Mouse (Mus musculus): ENCODE measurements at regions not wholly inside any gene's neighbourhood (a gene's known extent, or its start where the extent isn't known, plus 50 kb on each side); places are given as distances from the start of the nearest gene placed in this dataset.

DNA sequence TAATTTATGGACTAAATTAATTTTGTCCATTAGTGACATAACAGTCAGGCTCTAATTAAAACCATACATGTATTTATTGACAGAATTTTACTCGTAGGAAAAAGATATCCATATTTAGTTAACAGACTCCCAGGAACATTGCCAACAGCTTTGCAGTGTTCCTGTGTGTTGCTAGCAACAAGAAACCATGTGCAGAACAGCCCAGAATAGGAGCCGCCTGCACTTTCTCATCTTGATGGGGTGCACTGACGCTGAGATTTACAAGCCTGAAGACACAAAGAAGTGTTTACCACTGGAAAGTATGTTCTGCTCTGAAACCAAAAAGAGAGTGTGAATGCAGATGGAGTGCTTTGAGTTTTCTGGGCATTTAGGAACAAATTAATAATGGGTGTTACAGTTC, 118.5 kb upstream of the Rgs1 start:
- H3K4me1 ChIP-seq (ENCODE audit: control insufficient read depth in 1 of 2, insufficient read depth in 2 of 2, low read length in 2 of 2): no peaks in the 10 kb centered on the region
- no peak overlapping the region for H3K9ac ChIP-seq (ENCODE audit: control insufficient read depth, low read depth, low read length, poor library complexity, severe bottlenecking)
- H3K9me3 ChIP-seq (replicated peaks; ENCODE audit: insufficient read depth, low read length): no peaks in the 10 kb centered on the region
- no peaks in the 10 kb centered on the region for H3K79me2 ChIP-seq (ENCODE audit: control insufficient read depth, insufficient read depth, low read length, poor library complexity)
- no peaks in the 10 kb centered on the region for H3K36me3 ChIP-seq (ENCODE audit: control insufficient read depth in 1 of 2, insufficient read depth in 2 of 2, low read length in 2 of 2)
- no peak overlapping the region for H3K27ac ChIP-seq (ENCODE audit: control insufficient read depth, low read depth, low read length)
- H3K27me3 ChIP-seq (ENCODE audit: control insufficient read depth in 1 of 2, insufficient read depth in 2 of 2, low read length in 2 of 2): no peaks in the 10 kb centered on the region
- no peak overlapping the region for H3K4me3 ChIP-seq (ENCODE audit: control insufficient read depth in 1 of 2, insufficient read depth in 1 of 2, low read depth in 2 of 2, low read length in 2 of 2)
- DNase-seq (ENCODE audit: low read depth, low spot score): no peak
- TF ChIP-seq POLR2A (IDR thresholded peaks at IDR 0.05; ENCODE audit: control insufficient read depth in 1 of 2, insufficient read depth in 1 of 2, low read depth in 1 of 2, low read length in 2 of 2, poor library complexity in 1 of 2) (no peak), NELFE (IDR thresholded peaks at IDR 0.05; ENCODE audit: low read depth, low read length) (no peak), MAX (IDR thresholded peaks at IDR 0.05; ENCODE audit: low read length) (no peak), MEF2A (IDR thresholded peaks at IDR 0.05; ENCODE audit: extremely low read depth, insufficient replicate concordance, low read depth, low read length, poor library complexity, severe bottlenecking) (no peak), RCOR1 (IDR thresholded peaks at IDR 0.05; ENCODE audit: low read depth, low read length) (no peak), ETS1 (IDR thresholded peaks at IDR 0.05; ENCODE audit: low read depth, low read length) (no peak), POLR2AphosphoS5 (IDR thresholded peaks at IDR 0.05; ENCODE audit: borderline replicate concordance, low read depth, low read length) (no peak), KAT2A (conservative IDR thresholded peaks at IDR 0.05; ENCODE audit: low read depth, low read length) (no peak), BHLHE40 (IDR thresholded peaks at IDR 0.05; ENCODE audit: borderline replicate concordance, low read depth, low read length) (no peak), HCFC1 (IDR thresholded peaks at IDR 0.05; ENCODE audit: low read depth, low read length) (no peak), JUND (IDR thresholded peaks at IDR 0.05; ENCODE audit: low read depth, low read length) (no peak), SMC3 (IDR thresholded peaks at IDR 0.05; ENCODE audit: low read depth, low read length) (no peak)

DNA sequence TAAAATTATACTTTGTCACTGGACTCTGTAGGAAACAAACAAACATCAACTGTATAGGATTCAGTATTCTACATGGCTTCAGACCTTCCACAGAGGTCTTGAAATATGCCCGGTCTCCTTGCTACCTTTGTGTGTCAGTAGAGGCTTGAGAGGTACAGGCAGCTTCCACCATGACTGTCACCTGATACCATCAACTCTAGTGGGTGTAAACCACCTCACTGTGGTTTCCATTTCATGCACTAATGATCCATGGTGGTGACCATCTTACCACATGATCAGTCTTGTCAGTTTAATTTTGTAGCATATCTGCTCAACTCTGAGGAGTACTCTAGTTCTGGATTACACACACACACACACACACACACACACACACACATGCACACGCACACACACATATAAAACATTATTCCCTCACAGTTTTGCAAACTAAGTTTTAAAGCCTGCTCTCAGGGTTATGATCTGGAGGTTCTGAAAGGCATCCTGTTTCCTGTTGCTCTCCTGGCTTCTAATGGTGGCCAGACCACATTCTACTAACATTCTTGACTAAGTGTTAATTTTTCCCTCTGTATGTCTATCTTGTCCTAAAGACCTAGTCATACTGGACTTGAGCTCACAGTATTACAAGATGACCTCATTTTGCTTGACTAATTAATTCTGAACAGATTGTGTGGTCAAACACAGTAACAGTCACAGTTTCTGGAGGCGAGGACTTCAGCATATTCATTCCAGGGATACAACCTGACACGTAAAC, 106.7 kb upstream of the Rgs1 start:
- Histone ChIP-seq H3K27ac (ENCODE audit: control insufficient read depth, low read depth, low read length) (no peak overlapping the region), H3K9me3 (replicated peaks; ENCODE audit: insufficient read depth, low read length) (no peaks in the 10 kb centered on the region), H3K27me3 (ENCODE audit: control insufficient read depth in 1 of 2, insufficient read depth in 2 of 2, low read length in 2 of 2) (no peaks in the 10 kb centered on the region), H3K4me1 (ENCODE audit: control insufficient read depth in 1 of 2, insufficient read depth in 2 of 2, low read length in 2 of 2) (no peaks in the 10 kb centered on the region), H3K79me2 (ENCODE audit: control insufficient read depth, insufficient read depth, low read length, poor library complexity) (no peaks in the 10 kb centered on the region), H3K36me3 (ENCODE audit: control insufficient read depth in 1 of 2, insufficient read depth in 2 of 2, low read length in 2 of 2) (no peaks in the 10 kb centered on the region), H3K4me3 (ENCODE audit: control insufficient read depth in 1 of 2, insufficient read depth in 1 of 2, low read depth in 2 of 2, low read length in 2 of 2) (no peak overlapping the region), H3K9ac (ENCODE audit: control insufficient read depth, low read depth, low read length, poor library complexity, severe bottlenecking) (no peak overlapping the region)
- peak; percentile 26 for DNase-seq (ENCODE audit: low read depth, low spot score)
- no peak for TF ChIP-seq CTCF (IDR thresholded peaks at IDR 0.05 in 2 of 3, conservative IDR thresholded peaks at IDR 0.05 in 1 of 3; ENCODE audit: control insufficient read depth in 1 of 3, insufficient read depth in 1 of 3, low read depth in 2 of 3, low read length in 3 of 3, poor library complexity in 1 of 3, severe bottlenecking in 1 of 3)
- no peak for TF ChIP-seq MAZ (IDR thresholded peaks at IDR 0.05; ENCODE audit: low read depth, low read length)
- TF ChIP-seq RAD21 (IDR thresholded peaks at IDR 0.05; ENCODE audit: low read depth, low read length): no peak
- no peak for TF ChIP-seq E2F4 (IDR thresholded peaks at IDR 0.05; ENCODE audit: borderline replicate concordance, low read depth, low read length)
- TF ChIP-seq GATA1 (IDR thresholded peaks at IDR 0.05; ENCODE audit: low read depth, low read length): no peak
- no peak for TF ChIP-seq MXI1 (IDR thresholded peaks at IDR 0.05; ENCODE audit: low read depth, low read length)
- 0 out of 4 replicates have a peak, but pooled peaks of 1 of the 2 experiments have one; percentile 17 for TF ChIP-seq EP300 (IDR thresholded peaks at IDR 0.05; ENCODE audit: low read depth in 1 of 2, low read length in 2 of 2)
- TF ChIP-seq POLR2AphosphoS5 (IDR thresholded peaks at IDR 0.05; ENCODE audit: borderline replicate concordance, low read depth, low read length): no peak
- TF ChIP-seq JUND (IDR thresholded peaks at IDR 0.05; ENCODE audit: low read depth, low read length): no peak

All from MEL (cell line).